Mouse (Mus musculus): ENCODE measurements around the gene Hs6st3.

- TF ChIP-seq POLR2A (IDR thresholded peaks at IDR 0.05; ENCODE audit: extremely low read depth, insufficient read depth, low read length), result no peak
- no peak for TF ChIP-seq CTCF (IDR thresholded peaks at IDR 0.05; ENCODE audit: extremely low read depth, insufficient read depth, low read length)
These were observed 314.7 kb downstream of the Hs6st3 start for GRCm38 (mm10) chr14:119452797-119453196.

Measured in cortical plate, adult 2 months (tissue).